Comparison of ENCODE assay signal across 15 mouse cellular contexts in genomic region chr2:114542325-114542724, GRCm38 (mm10).
"Had no signal": no experiment of that assay in that cellular context is flagged by ENCODE, and none has a peak within 500 bp of the region (broad histone marks: within the 10 kb centered on the region; RNA-seq: fewer than 3 reads in every experiment).

No protein-coding gene starts in this region.

- H3K4me1 ChIP-seq: liver, embryonic 13.5 days had no signal

- H3K9me3 ChIP-seq: kidney, embryonic 15.5 days; liver, embryonic 13.5 days had no signal

- H3K36me3 ChIP-seq: kidney, embryonic 15.5 days; liver, embryonic 13.5 days had no signal

- H3K4me3 ChIP-seq: kidney, embryonic 15.5 days; left cerebral cortex, adult 2 months; liver, embryonic 13.5 days had no signal

- H3K27ac ChIP-seq: left cerebral cortex, adult 2 months; liver, embryonic 13.5 days; stomach, postnatal 0 days had no signal

- H3K4me2 ChIP-seq: kidney, embryonic 15.5 days; liver, embryonic 13.5 days; midbrain, embryonic 11.5 days had no signal

- H3K9ac ChIP-seq: kidney, embryonic 15.5 days; liver, embryonic 13.5 days had no signal

- H3K27me3 ChIP-seq: kidney, embryonic 15.5 days; liver, embryonic 13.5 days had no signal

- DNase-seq: kidney, adult 11 months; kidney, adult 8-10 months; kidney, postnatal 10 days; kidney, postnatal 36 days; layer of hippocampus, postnatal 36 days; liver, embryonic 13.5 days; lung, adult 2 months; lung, postnatal 14 days; lung, postnatal 4 days; midbrain, embryonic 14.5 days; thymus, postnatal 36 days had no signal
